Mouse (Mus musculus) cortical plate, adult 2 months (tissue): ENCODE measurements around the gene Hoxd3.

Source experiments
- CTCF ChIP-seq: fragments of 200-500 bp; IDR thresholded peaks from 2 replicates; pipeline ENCODE4 v1.5.1; 2011; ENCODE audit warnings: mild to moderate bottlenecking, control low read depth, low read length; ENCODE audit not compliant: insufficient read depth; ENCODE audit errors: extremely low read depth
- POLR2A ChIP-seq: fragments of 200-500 bp; IDR thresholded peaks from 2 replicates; pipeline ENCODE4 v1.6.1; 2011; ENCODE audit warnings: mild to moderate bottlenecking, low read length, control low read depth; ENCODE audit not compliant: insufficient read depth; ENCODE audit errors: extremely low read depth

- TF ChIP-seq CTCF, result no peak
- TF ChIP-seq POLR2A, result no peak
These were observed 31.7 kb upstream of the Hoxd3 start for GRCm38 (mm10) chr2:74679980-74680379.
